Mouse (Mus musculus) stomach, postnatal 0 days (tissue): ENCODE data around the gene Epb41.

Experiments used
- CTCF ChIP-seq: IDR thresholded peaks from 2 replicates; pipeline ENCODE4 v1.5.1; 2016; ENCODE audit warnings: antibody characterized with exemption, low read depth, mild to moderate bottlenecking, moderate library complexity
- EP300 ChIP-seq: optimal IDR thresholded peaks from 2 replicates; pipeline ENCODE3; 2016; ENCODE audit warnings: antibody characterized with exemption

DNA sequence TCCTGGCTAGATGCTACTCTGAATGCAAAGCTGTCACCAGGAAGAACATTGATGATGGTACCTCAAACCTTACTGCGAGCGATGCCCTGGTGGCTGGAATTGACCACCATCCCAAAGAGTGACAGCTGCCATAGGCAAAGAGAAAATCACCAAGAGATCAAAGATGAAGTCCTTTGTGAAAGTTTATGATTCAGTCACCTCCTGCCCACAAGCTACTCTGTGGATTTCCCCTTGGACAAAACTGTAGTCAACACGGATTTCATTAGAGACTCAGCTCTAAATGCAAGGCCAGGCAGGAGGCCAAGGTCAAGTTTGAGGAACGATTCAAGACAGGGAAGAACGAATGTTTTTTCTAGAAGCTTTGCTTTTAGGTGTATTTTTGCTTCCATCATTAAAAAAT lies 18.8 kb upstream of the Epb41 start:
- no peak for TF ChIP-seq CTCF
- TF ChIP-seq EP300: no peak
